Mouse (Mus musculus): ENCODE measurements at regions not wholly inside any gene's neighbourhood (a gene's known extent, or its start where the extent isn't known, plus 50 kb on each side); places are given as distances from the start of the nearest gene placed in this dataset.
A peak's percentile ranks its signal among the peaks of the same experiment; 100 is the strongest.

DNA sequence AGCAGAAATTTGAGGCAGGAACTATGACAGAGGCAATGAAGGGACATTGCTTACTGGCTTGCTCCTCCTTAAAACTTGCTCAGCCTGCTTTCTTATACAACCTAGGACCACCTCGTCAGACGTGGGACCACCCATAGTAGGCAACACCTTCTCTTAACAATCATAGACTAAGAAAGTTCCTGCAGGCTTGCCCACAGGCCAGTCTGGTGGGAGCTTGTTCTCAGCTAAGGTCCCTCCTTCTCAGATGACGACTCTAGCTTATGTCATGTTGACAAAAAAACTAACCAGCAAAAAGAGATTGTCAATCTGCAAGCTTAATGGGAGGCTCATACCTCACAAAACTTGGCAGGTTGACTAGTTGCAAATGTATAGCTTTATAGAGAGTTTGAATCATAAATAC lies 56.5 kb upstream of the Lsm6 start:
- no peak for DNase-seq (ENCODE audit: low spot score in 2 of 2)

DNA sequence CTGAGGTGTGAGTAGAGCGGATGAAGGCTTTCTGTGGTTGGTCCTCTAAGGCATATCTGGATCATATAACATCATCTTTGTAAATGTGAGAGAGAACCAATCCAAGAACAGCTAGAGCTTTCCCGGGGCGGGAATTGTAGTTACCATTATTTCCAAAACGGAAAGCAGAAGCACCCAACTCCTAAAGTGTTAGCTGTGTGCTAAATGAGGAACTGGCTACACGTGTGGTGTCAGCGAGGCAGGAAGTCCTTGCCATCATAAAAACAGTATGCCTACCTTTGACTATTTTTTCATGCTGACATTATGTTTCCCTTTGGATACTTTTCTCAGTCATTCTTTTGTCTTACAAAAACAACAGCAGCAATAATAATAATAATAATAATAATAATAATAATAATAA lies 68.8 kb upstream of the Lsm6 start:
- no peak for DNase-seq (ENCODE audit: low spot score in 2 of 2)

DNA sequence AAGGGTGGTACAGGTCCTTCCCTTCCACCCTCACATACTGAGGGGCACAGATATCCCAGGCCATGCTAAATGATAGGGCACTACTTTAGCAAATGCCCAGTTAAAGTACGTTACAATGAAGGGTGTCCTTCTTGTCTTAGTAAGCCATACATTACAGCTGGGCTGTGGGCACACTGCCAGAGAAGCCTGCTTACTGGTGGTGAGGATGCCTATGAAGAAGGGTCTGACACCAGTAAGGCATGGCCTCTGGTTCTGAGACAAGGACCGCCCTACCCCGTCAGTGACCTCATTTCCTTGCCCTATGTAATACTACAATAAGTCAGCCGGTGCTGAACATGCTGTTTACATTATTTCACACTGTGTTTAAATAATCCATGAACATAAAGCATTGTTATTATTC lies 69.6 kb upstream of the Lsm6 start:
- no peak for DNase-seq (ENCODE audit: low spot score in 2 of 2)

DNA sequence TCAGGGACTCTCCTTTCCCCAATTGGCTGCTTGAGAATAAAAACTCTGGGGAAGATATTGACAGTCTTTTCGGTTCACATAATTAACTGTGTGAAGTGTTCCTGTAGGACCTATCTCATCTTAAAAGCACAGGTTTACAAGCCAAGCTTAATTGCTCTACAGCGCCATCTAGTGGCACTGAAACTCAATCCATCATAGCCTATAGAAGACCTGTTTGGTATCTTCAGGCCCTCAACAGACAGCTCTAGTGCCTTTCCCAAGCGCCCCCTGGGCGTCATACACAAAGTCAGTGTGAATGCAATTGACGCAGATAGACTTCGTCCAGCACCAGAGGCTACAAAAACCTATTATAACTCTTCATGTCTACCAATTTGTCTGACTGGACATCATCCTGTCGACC lies 78.9 kb upstream of the Lsm6 start:
- peak; percentile 62 to 75 for DNase-seq (ENCODE audit: low spot score in 2 of 2)

DNA sequence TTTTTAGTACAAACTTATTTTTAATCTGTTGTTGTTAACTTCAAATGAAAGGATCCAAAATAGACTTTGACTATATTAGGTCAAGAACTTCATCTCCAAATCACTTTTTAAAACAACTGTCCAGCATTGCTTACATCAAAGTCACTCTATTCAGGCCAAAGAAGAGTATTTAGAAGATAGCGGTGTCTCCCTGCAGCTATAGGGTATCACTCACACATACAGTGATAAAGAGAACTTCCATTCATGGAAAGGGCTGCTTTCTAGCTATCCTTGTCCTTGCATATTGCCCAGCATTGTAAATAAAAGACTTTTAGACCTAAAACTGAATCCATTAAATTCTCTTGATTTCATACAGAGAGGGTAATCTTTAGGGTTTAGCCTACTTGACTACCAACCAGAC lies 82.1 kb upstream of the Lsm6 start:
- no peak for DNase-seq (ENCODE audit: low spot score in 2 of 2)

DNA sequence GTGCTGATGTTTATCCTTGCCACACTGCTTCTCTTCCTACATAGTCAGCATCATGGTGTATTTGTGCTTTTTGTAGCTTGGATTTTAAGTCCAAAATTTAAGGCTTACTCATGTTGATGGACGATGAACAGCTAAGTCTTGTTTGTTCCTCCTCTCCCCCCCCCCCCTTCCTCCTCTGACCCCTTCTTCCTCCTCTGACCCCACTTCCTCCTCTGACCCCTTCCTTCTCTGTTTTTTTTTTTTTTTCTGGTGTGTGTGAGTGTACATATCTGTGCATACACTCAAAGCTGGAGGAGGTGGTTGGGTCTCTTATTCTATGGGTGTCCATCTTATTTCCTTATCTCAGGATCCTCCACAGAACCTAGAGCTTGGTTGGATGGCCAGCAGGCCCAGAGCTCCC lies 87.0 kb upstream of the Lsm6 start:
- DNase-seq (ENCODE audit: low spot score in 2 of 2), result no peak

DNA sequence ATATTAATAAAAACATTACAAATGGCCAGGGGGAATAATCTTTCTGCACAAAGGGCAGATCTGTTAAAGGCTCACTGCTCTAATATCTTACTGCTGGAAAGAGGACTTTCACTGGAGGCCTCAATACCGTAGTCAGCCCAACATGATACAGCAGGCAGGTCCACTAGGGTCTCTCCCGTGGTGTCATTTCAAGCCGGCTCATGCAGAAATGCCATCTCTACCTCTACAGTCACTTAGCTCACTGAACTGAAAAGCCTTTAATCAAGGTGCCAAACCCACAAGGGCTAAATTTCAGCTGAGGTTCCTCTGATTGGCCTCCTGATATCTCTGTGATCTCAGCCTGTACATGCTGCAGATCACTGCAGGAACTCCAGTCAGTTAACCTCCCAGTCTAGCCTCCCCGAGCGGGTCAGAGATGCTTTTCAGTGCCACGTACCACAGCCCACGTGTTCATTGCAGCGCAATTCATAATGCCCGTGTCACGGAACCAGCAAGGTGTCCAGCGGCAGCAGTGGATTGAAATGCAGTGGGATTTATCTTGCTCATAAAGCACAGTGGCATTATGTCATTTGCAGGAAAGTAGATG lies 90.4 kb upstream of the Lsm6 start:
- DNase-seq (ENCODE audit: low spot score in 2 of 2), result no peak

DNA sequence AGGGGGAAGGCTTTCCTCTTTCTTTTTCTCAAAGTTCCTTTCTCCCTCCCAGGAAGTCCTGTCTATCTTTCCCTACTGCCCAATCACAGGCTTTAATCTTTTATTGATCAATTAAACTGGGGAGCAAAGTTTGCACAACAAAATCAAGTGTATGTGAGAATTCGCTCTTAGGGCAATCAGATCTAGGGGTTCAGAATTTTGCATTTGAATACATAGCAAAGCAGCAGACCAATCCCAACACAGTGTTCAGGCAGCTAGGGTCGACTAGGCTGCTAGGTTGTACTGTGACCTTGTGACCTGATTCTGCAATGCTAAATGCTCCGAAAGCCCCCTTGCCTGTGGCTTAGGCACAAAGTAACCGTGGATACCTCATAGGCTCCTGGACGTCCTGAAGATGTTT lies 91.5 kb upstream of the Lsm6 start:
- DNase-seq (ENCODE audit: low spot score in 2 of 2), result no peak

DNA sequence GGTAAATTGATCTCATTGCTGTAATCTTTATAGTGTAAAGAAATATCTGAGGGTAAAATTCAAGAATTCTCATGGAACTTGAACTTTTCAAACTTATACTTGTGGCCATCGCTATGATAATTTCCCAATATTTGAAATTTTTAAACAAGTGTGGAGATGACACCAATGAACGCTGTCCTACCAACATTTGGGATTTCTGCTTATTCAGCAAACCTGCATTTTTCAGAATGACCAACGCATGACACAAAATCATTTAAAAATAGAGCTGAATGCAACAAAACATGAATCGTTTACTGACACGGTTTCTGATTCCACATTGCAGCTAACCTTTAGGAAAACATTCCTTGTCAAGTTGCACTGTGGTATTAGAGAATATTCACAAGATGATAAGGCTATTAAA lies 92.9 kb upstream of the Lsm6 start:
- no peak for DNase-seq (ENCODE audit: low spot score in 2 of 2)

DNA sequence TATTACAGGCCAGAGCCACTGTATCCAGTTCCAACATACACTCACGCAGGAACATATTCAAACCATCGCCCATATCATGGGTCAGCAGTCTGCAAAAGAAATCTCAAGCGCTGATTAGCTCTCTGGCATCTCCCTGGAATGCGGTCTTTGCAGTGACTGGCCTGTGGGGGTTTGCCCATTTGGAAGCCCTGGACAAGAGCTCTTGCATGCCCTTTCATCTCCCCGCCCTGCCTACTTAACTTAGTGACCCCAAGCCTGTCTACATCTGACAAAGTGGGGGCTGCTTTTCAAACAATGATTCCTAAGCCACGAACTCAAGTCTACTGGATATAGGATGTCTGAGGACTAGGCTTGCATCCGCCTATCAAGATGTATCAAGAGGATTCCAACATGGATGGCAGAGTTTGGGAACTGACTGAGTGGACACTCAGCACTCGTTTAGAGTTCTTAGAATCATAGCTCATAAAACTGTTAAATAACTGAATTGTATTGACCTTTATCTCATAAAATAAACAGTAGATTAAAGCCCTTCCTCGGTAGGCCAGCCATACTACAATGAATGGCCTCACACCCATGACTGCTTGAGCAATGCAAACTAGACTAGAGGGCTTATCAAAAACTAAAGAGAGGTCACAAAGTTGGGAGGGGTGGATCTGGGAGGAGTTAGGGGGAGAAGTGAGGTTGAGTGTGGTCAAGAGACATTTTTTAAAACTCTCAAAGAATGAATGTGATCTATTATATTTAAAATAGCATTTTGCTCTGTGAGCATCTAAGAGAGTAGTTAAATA lies 97.4 kb upstream of the Zfp827 start:
- no peak for DNase-seq (ENCODE audit: low spot score in 2 of 2)

DNA sequence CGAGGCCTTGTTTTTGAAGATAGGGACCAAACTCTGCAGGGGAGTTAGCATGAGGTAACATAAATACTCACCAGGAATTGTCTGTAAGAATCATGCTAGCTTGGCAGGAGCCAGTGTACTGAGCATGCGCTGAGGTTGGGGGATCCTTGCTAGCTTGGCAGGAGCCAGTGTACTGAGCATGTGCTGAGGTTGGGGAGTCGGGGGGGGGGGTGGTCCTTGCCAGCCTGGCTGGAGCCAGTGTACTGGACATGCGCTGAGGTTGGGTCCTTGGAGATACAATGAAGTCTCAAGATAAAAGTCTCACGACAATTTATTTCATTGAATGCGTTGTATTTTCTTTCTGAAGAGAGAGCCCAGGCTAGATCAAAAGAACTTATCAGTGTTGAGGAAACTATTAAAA lies 96.2 kb upstream of the Zfp827 start:
- no peak for DNase-seq (ENCODE audit: low spot score in 2 of 2)

DNA sequence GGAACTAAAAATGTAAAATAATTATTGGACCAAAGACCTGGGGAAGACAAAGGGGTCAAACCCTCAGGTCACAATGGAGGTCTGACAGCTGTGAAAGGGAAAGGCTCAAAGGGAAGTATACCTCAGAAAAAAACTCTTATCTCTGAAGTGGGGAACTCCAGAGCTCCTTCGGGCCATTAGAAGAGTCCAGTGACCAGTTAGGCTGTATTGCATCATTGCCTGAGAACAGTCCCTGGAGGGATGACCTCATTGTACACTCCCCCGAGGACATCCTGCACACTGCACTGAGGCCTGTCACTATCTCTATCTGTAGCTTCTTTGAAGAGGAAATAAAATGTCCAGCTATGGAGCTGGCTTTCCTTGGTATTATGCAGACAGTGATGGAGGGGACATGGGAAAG lies 88.2 kb upstream of the Zfp827 start:
- DNase-seq (ENCODE audit: low spot score in 2 of 2), result no peak

DNA sequence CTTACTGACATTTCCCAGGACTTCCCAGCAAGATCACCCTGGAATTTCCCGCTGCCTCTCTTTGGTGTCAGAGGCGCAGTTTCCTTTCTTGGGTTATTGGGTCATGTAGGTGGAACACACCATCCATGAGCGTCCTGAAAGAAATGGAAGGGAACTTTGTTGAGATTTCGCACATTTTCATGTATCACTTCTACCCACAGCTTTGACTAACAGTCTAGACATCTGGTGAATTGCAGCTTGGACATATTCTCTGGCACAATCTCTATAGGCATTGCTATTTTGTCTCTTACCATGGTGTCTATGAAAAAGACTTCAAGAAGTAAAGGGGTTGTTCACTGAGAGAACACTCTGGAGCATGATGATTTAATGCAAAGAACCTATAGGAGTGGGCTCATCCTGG lies 86.7 kb upstream of the Zfp827 start:
- no peak for DNase-seq (ENCODE audit: low spot score in 2 of 2)

DNA sequence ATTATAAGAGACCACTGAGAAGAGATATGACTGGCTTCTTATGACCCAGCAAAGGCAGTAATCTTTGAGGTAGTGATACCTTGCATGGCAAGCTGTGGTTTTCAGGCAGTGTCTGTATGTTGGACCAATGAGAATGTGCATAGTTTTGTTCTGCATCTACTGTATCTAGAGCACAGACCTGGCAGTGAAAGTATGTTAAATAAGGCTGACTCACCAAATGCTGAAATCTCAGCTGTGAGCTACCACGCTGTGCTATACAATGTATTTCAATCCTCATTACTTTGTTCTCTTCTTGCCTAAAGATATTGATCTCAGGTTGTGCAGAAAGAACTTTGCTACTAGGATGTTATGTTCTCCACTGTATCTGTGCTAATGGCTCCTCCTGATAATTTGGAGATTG lies 83.9 kb upstream of the Zfp827 start:
- DNase-seq (ENCODE audit: low spot score in 2 of 2), result no peak

DNA sequence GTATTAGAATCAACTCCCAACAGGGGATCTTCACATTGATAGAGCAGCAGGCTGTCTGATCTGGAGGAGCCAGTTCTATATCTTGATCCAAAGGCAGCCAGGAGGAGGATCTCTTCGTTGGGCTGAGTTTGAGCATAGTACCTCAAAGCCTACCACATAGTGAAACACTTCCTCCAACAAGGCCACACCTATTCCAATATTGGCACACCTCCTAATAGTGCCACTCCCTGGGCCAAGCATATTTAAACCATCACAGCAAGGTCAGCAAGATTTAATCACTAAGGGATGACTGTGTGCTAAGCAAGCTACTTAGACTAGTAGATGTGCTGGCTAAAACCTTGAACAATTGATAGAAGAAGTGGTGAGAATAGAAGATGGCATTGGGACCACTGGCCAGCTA lies 82.6 kb upstream of the Zfp827 start:
- DNase-seq (ENCODE audit: low spot score in 2 of 2), result peak; percentile 14 to 19

DNA sequence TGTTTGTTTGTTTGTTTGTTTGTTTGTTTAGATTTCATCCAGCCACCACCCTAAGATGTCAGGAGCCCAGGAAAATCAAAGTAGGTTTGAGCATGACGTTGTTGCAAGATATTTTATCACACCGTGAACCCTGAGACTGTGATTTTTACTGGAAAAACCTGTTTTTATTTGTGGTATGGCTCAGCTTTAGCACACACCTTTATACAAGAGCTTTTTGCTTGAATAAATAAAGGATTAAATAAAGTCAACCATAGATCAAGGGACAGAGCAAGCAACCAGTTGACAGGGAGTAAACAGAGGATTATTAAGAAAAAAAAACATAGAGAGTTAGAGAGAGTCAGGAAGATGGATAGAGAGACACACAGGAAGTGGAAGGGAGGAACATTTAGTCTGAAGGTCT lies 82.2 kb upstream of the Zfp827 start:
- no peak for DNase-seq (ENCODE audit: low spot score in 2 of 2)

DNA sequence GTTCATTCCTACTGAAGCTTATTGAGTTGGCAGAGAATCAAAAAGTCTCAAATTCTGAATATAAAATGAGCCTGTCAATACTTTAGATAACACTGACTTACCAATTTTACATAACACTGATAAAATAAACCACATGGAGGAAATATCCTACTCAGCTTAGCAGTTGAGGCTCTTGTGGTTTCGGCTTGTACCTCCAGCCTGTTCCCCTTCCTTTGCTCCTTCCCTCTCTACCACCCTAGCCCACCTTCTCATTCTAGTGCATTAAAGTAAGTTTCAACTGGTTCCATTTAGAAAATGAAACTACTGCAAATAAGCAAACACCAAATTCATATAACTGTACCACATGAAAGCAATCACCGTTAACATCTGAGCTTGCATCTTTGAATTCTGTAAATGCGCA lies 53.2 kb upstream of the Zfp827 start:
- DNase-seq (ENCODE audit: low spot score in 2 of 2), result no peak
